Mouse (Mus musculus) MEL (cell line): ENCODE data around the gene Hacd3. TPM values are rescaled to one million over a fixed set of nuclear protein-coding genes. Genes with fewer than 3 reads are reported as not detected.

ENCODE experiments used
- DNase-seq: peaks from one replicate; pipeline ENCODE4 v3.0.0; 2011; ENCODE audit warnings: low read depth, low spot score
- H3K27ac ChIP-seq: 2 replicates; pipeline ENCODE4 v1.5.1; 2012; ENCODE audit warnings: low read depth, mild to moderate bottlenecking, control low read depth, low read length, moderate library complexity; ENCODE audit not compliant: control insufficient read depth
- H3K27me3 ChIP-seq, 2 experiments: fragments of 150-350 bp in 1 of 2; sonication (generic) in 1 of 2; 2 replicates each; pipeline ENCODE4 v1.6.1; 2012; ENCODE audit warnings: low read length in 2 of 2, mild to moderate bottlenecking in 2 of 2, improper control_type of control experiment in 1 of 2, moderate library complexity in 1 of 2; ENCODE audit not compliant: insufficient read depth in 2 of 2, control insufficient read depth in 1 of 2
- H3K36me3 ChIP-seq, 2 experiments: 2 replicates each; pipeline ENCODE4 v1.6.1; 2012 to 2014; ENCODE audit warnings: low read length in 2 of 2, improper control_type of control experiment in 1 of 2, inconsistent platforms in 1 of 2, mild to moderate bottlenecking in 1 of 2; ENCODE audit not compliant: insufficient read depth in 2 of 2, control insufficient read depth in 1 of 2
- H3K4me1 ChIP-seq, 2 experiments: fragments of 150-350 bp in 1 of 2; sonication (generic) in 1 of 2; 2 replicates each; pipeline ENCODE4 v1.6.1; 2012; ENCODE audit warnings: low read length in 2 of 2, improper control_type of control experiment in 1 of 2, mild to moderate bottlenecking in 1 of 2; ENCODE audit not compliant: insufficient read depth in 2 of 2, control insufficient read depth in 1 of 2
- H3K4me3 ChIP-seq, 2 experiments: fragments of 150-350 bp in 1 of 2; sonication (generic) in 1 of 2; 2 replicates each; pipeline ENCODE4 v1.5.1; 2012; ENCODE audit warnings: low read depth in 2 of 2, low read length in 2 of 2, mild to moderate bottlenecking in 2 of 2, moderate library complexity in 2 of 2, control low read depth in 1 of 2, improper control_type of control experiment in 1 of 2; ENCODE audit not compliant: control insufficient read depth in 1 of 2, insufficient read depth in 1 of 2
- H3K79me2 ChIP-seq: 2 replicates; pipeline ENCODE4 v1.6.1; 2012; ENCODE audit warnings: mild to moderate bottlenecking, low read length, moderate library complexity; ENCODE audit not compliant: control insufficient read depth, poor library complexity, insufficient read depth
- H3K9ac ChIP-seq: 2 replicates; pipeline ENCODE4 v1.6.1; 2012; ENCODE audit warnings: low read depth, mild to moderate bottlenecking, control low read depth, low read length, moderate library complexity; ENCODE audit not compliant: control insufficient read depth, poor library complexity, severe bottlenecking
- H3K9me3 ChIP-seq: fragments of 150-350 bp; sonication (generic); replicated peaks from 2 replicates; pipeline ENCODE4 v1.6.1; 2012; ENCODE audit warnings: mild to moderate bottlenecking, low read length, improper control_type of control experiment, moderate library complexity; ENCODE audit not compliant: insufficient read depth
- BHLHE40 ChIP-seq: IDR thresholded peaks from 2 replicates; pipeline ENCODE4 v1.6.1; 2012; ENCODE audit warnings: low read depth, mild to moderate bottlenecking, inconsistent platforms, low read length, improper control_type of control experiment, borderline replicate concordance
- ELF1 ChIP-seq: IDR thresholded peaks from 2 replicates; pipeline ENCODE4 v1.6.1; 2014; ENCODE audit warnings: low read depth, mild to moderate bottlenecking, inconsistent platforms, low read length, improper control_type of control experiment, moderate library complexity
- ETS1 ChIP-seq: IDR thresholded peaks from 2 replicates; pipeline ENCODE4 v1.6.1; 2012; ENCODE audit warnings: low read depth, mild to moderate bottlenecking, inconsistent platforms, low read length, improper control_type of control experiment, moderate library complexity
- HCFC1 ChIP-seq: IDR thresholded peaks from 2 replicates; pipeline ENCODE4 v1.6.1; 2012; ENCODE audit warnings: low read depth, mild to moderate bottlenecking, inconsistent platforms, low read length, improper control_type of control experiment, moderate library complexity
- MAX ChIP-seq: IDR thresholded peaks from 2 replicates; pipeline ENCODE4 v1.6.1; 2011; ENCODE audit warnings: low read length, improper control_type of control experiment
- MEF2A ChIP-seq: IDR thresholded peaks from 2 replicates; pipeline ENCODE4 v1.6.1; 2014; ENCODE audit warnings: low read depth, mild to moderate bottlenecking, inconsistent platforms, low read length, improper control_type of control experiment; ENCODE audit not compliant: poor library complexity, insufficient replicate concordance, severe bottlenecking; ENCODE audit errors: extremely low read depth
- MXI1 ChIP-seq: IDR thresholded peaks from 2 replicates; pipeline ENCODE4 v1.6.1; 2011; ENCODE audit warnings: mild to moderate bottlenecking, low read depth, low read length, improper control_type of control experiment
- MYC ChIP-seq: IDR thresholded peaks from 2 replicates; pipeline ENCODE4 v1.6.1; 2011; ENCODE audit warnings: low read depth, mild to moderate bottlenecking, low read length, improper control_type of control experiment, moderate library complexity
- NELFE ChIP-seq: IDR thresholded peaks from 2 replicates; pipeline ENCODE4 v1.6.1; 2011; ENCODE audit warnings: low read depth, low read length, improper control_type of control experiment
- NRF1 ChIP-seq: IDR thresholded peaks from 2 replicates; pipeline ENCODE4 v1.6.1; 2014; ENCODE audit warnings: low read depth, mild to moderate bottlenecking, inconsistent platforms, low read length, improper control_type of control experiment, moderate library complexity; ENCODE audit not compliant: poor library complexity, insufficient read depth, severe bottlenecking
- POLR2A ChIP-seq, 2 experiments: IDR thresholded peaks; 2 replicates each; pipeline ENCODE4 v1.6.1; 2011 to 2012; ENCODE audit warnings: low read length in 2 of 2, mild to moderate bottlenecking in 2 of 2, control low read depth in 1 of 2, improper control_type of control experiment in 1 of 2, low read depth in 1 of 2, moderate library complexity in 1 of 2; ENCODE audit not compliant: control insufficient read depth in 1 of 2, insufficient read depth in 1 of 2, poor library complexity in 1 of 2
- POLR2AphosphoS2 ChIP-seq: IDR thresholded peaks from 2 replicates; pipeline ENCODE4 v1.6.1; 2011; ENCODE audit warnings: low read length, improper control_type of control experiment
- SIN3A ChIP-seq: IDR thresholded peaks from 2 replicates; pipeline ENCODE4 v1.6.1; 2012; ENCODE audit warnings: low read length, improper control_type of control experiment, inconsistent platforms
- TBP ChIP-seq: IDR thresholded peaks from 2 replicates; pipeline ENCODE4 v1.8.0; 2011; ENCODE audit warnings: low read depth, low read length, improper control_type of control experiment
- USF1 ChIP-seq: IDR thresholded peaks from 2 replicates; pipeline ENCODE4 v1.6.1; 2014; ENCODE audit warnings: low read depth, mild to moderate bottlenecking, inconsistent platforms, low read length, improper control_type of control experiment, moderate library complexity
- USF2 ChIP-seq, 2 experiments: IDR thresholded peaks; 2 replicates each; pipeline ENCODE4 v1.6.1; 2011 to 2012; ENCODE audit warnings: improper control_type of control experiment in 2 of 2, low read length in 2 of 2, borderline replicate concordance in 1 of 2, inconsistent platforms in 1 of 2, low read depth in 1 of 2, mild to moderate bottlenecking in 1 of 2; ENCODE audit not compliant: insufficient read depth in 1 of 2
- ZMIZ1 ChIP-seq: IDR thresholded peaks from 2 replicates; pipeline ENCODE4 v1.6.1; 2012; ENCODE audit warnings: low read depth, mild to moderate bottlenecking, inconsistent platforms, low read length, improper control_type of control experiment, moderate library complexity
- ZNF384 ChIP-seq: IDR thresholded peaks from 2 replicates; pipeline ENCODE4 v1.6.1; 2012; ENCODE audit warnings: low read depth, mild to moderate bottlenecking, inconsistent platforms, low read length, improper control_type of control experiment
- polyA plus RNA-seq, 2 experiments: library from polyadenylated mRNA; stranded (reverse) in 1 of 2; unstranded in 1 of 2; fragments of >175 nt in 1 of 2; fragments of >200 nt in 1 of 2; gene quantifications; 2 replicates each; pipeline versions ENCODE4 v1.2.1 to v1.2.4; 2012; ENCODE audit warnings: low replicate concordance in 2 of 2, low read depth in 1 of 2; ENCODE audit not compliant: insufficient read length in 2 of 2, insufficient read depth in 1 of 2, missing spikeins in 1 of 2
- total RNA-seq: library from RNA; depleted of rRNA; stranded (reverse); fragments of 300-350 nt; gene quantifications from 2 replicates; pipeline ENCODE4 v1.2.3, GENCODE M21; 2012; rRNA removed

The Hacd3 gene
- total RNA-seq (47.7 and 57.9 TPM in 2 replicates), polyA plus RNA-seq (100 to 1,000 TPM in 1 of 2 experiments, 10 to 100 TPM in 1; 47.3 to 340 TPM)

- DNase-seq: peak; percentile 92
- Histone ChIP-seq H3K4me3 (peak within 1 kb of the TSS; percentile 76 to 91), H3K79me2 (peaks cover 41% of the 10 kb centered on the region), H3K9me3 (no peaks in the 10 kb centered on the region), H3K27me3 (no peaks in the 10 kb centered on the region), H3K36me3 (peaks cover 0 to 42% of the 10 kb centered on the region in 2 experiments; a peak in 2 of 4 replicates), H3K9ac (peak within 1 kb of the TSS; percentile 88), H3K4me1 (peaks cover 26 to 34% of the 10 kb centered on the region in 2 experiments), H3K27ac (peak within 1 kb of the TSS; percentile 92)
- TF ChIP-seq MEF2A (no peak), TBP (peak; percentile 69), MAX (peak; percentile 91), SIN3A (peak; percentile 54), BHLHE40 (no peak), ZNF384 (no peak), POLR2AphosphoS2 (peak; percentile 83), ETS1 (peak; percentile 21; the same call in 1 of the 2 replicates), MYC (0 out of 2 replicates have a peak, but pooled peaks have one; percentile 4), USF1 (peak; percentile 98), MXI1 (peak; percentile 79), ELF1 (no peak), USF2 (IDR thresholded peaks at IDR 0.05; ENCODE audit: borderline replicate concordance in 1 of 2, insufficient read depth in 1 of 2, low read depth in 1 of 2, low read length in 2 of 2) (peak; percentile 39 to 75), NELFE (peak; percentile 93), NRF1 (peak; percentile 87), ZMIZ1 (peak; percentile 91), POLR2A (IDR thresholded peaks at IDR 0.05; ENCODE audit: control insufficient read depth in 1 of 2, insufficient read depth in 1 of 2, low read depth in 1 of 2, low read length in 2 of 2, poor library complexity in 1 of 2) (peak; percentile 95; a peak in 3 of 4 replicates), HCFC1 (peak; percentile 45; the same call in 1 of the 2 replicates)
Observed at GRCm38 (mm10) chr9:65020991-65021886, at the start of gene Hacd3. Hacd3 (minus strand) TSS chr9:65021693.
